Mouse (Mus musculus) adipocyte (in vitro differentiated cells): ENCODE results near the gene Rbm20.

Experiments
- DNase-seq: peaks from one replicate; pipeline ENCODE4 v3.0.0-alpha.2; 2016; ENCODE audit warnings: low spot score

The Rbm20 gene

GRCm38 (mm10) chr19:53815714-53816113, 138.6 kb downstream of the Rbm20 start:
- DNase-seq: no peak

DNA sequence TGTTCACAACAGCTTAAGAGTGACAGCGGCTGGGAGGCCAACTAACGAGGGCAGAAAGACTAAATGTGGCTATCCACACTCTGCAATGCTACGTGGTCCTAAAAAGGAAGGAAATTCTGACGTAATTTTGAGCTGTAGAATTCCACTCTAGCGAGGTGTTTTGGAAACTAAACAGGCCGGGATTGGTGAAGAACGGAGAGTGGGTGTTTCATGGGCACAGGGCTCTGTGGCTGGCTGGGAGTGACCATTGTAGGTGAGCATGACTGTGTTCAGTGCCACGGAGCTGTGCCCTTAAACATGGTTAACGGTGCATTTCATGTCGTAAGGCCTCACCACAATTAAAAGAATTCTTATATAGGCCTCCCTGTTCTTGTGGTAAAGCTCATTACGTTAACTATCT, 139.1 kb downstream of the Rbm20 start:
- no peak for DNase-seq

DNA sequence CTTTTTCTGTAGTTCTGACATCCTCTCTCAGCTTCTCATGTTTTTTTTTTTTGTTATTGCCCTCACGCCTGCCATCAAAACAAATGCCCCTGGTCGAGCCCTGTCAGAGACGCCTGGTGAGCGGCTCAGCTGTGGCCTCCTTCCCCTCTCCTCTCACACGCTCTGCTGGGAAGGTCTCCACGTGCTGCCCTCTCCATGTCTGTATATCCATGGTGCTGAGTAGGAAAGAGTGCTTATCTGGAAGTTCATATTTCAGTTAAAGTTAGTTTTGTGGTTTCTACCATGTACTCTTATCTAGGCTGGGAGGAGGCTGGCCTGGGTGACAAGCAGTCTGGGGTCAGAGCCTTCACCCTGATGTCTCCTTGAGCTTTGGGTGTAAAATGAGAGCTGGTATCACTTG, 142.2 kb downstream of the Rbm20 start:
- no peak for DNase-seq

GRCm38 (mm10) chr19:53821241-53822120, 144.4 kb downstream of the Rbm20 start:
- no peak for DNase-seq

DNA sequence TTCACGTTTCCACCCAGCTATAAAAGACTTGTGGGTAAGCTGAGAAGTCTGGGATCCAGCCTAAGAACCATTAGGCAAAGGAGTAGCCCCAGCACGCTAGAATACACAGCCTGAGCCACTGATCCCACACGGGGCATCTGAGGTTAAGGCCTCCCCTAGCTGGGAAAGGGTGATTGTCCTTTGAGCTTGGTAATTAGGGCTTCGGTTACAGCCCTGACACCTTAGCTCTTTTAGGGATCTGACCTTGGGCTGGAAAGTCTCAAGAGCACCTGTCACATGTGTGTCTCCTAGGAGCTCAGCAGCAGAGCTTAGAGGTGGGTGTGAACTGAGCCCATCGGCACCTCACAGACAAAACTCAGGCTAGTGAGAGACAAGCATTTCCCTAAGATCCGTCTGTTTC, 146.7 kb downstream of the Rbm20 start:
- no peak for DNase-seq

GRCm38 (mm10) chr19:53824872-53825680, 148.0 kb downstream of the Rbm20 start:
- DNase-seq: no peak

GRCm38 (mm10) chr19:53829990-53830389, 152.9 kb downstream of the Rbm20 start:
- no peak for DNase-seq

- DNase-seq: peak; percentile 57
Observed at GRCm38 (mm10) chr19:53830407-53831163, 153.5 kb downstream of the Rbm20 start.

- no peak for DNase-seq
Observed at GRCm38 (mm10) chr19:53831164-53831448, 154.0 kb downstream of the Rbm20 start.

DNA sequence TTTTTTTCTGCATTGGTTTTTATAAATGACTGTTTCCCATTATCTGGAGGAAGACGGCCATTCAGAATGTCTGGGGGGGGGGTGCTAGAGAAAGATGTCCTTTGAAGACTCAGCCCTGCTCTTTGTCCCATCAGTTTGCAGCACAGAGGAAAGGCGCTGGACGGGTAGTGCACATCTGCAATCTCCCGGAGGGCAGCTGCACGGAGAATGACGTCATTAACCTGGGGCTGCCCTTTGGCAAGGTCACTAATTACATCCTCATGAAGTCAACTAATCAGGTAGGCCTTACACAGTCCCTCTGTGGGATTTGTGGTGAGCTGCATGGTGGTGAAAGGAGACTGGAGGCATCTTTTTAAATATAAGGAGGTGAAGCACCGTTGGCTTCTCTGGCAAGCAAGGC, 155.4 kb downstream of the Rbm20 start:
- DNase-seq: no peak

- no peak for DNase-seq
Observed at GRCm38 (mm10) chr19:53833745-53834369, 156.8 kb downstream of the Rbm20 start.

DNA sequence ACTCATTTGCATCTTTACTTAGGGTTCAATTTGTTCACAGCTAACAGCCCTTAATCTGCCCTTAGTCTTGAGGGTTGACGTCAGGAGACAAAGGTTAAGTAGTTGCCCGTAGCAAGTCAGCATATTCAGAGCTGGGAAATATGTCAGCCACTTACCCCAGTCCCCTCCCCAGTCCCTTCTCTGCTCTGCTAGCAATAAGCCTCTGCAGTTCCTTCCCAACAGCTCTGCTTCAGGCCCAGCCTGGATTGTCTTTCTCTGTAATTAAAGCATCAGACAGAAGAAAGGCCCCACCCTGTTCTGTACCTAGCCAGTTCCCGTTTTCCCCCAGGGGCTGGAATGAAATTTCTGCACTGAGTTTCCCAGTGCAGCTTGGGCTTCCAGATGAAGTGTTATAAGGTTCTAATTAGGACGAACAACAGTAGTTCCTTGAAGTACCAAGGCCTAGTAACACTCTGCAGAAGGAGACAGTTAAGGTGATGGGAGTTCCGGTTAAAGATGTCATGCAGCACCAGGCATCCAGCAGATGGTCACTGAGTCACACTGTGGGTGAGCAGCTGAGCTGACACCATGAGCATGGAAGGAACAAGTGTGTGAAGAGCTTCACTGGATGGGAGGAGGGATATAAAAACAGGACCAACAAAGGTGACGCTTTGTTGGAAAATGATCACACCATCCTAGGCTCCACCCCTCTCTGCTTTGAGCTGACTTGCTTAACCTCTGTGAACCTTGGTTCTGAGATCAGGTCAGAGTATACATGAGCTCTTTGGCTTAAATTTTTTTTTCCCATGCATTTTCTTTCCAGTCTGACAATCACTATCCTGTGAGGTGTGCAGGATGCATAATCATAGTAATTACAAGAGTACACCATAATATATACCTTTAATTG, 159.7 kb downstream of the Rbm20 start:
- no peak for DNase-seq

GRCm38 (mm10) chr19:53838850-53839249, 161.7 kb downstream of the Rbm20 start:
- DNase-seq: peak; percentile 44

DNA sequence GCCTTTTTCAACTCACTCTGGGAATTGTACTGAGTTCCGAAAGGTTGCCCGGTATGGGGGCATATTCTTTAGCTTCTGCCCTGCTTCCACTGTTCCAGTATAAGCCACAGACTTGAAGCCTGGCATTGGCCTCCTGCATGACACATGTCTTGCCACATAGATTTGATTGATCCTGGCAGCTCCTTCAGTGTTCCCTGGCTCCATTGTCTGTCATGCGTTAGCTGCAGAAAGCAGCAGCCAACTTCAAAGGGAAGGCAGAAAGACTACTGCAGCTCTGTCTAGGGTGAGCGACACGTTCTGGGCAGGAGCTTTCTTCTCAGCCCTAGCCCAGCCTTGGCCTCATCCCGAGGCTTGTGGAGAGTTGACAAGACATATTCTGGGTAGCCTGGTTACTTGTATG, 162.7 kb downstream of the Rbm20 start:
- peak; percentile 69 for DNase-seq

- DNase-seq: no peak
Observed at GRCm38 (mm10) chr19:53841915-53842314, 164.8 kb downstream of the Rbm20 start.

DNA sequence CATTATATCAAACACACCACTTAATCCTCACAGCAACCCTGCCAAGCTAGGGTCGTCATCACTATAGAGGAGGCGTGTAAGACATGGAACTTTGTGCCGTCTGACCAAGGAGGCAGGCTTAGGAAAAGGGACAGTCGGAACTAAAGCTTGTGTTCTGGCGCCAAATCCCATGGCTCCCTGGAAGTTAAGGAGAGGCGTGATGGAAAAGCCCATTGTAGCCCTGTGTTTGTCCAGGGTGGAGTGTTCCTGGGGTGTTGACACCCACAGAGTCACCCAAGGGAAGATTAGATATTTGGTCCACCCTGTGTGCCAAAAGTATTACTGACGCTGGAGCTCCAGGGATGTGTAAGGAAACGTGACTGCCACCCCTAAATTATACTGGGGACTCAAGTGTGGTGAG, 166.9 kb downstream of the Rbm20 start:
- no peak for DNase-seq

DNA sequence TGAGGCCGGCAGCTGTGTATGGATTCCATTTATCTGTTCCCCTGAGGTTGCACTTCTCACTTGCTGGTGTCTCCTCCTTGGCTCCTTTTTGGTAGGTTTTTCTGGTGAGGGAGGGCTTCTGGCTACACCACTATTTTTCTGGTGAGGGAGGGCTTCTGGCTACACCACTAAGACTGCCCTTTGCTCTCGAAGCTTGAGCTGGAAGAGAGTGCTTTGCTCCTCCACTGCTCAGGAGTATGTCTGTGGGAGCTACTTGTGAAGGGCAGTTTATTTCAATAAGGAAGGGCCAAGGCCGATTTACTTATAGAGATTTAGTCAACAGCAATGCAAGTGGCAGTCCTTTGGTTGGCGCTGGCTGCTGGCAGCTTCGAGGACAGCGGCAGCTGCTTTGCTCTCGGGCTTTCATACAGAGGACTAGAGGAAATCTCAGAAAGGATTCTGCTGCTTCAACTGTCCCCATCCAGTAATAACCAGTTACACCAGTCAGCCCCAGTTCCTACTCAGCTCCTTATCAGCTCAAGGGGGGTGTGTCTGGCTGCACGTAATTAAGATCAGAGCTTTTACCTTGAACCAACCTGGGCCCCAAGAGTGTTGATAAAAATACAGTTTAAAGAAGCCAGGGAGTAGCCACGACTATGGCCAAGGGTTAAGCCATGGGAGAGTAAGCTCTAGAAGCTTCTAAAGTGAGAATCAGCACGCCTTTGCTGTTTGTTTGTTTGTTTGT, 171.3 kb downstream of the Rbm20 start:
- DNase-seq: no peak

DNA sequence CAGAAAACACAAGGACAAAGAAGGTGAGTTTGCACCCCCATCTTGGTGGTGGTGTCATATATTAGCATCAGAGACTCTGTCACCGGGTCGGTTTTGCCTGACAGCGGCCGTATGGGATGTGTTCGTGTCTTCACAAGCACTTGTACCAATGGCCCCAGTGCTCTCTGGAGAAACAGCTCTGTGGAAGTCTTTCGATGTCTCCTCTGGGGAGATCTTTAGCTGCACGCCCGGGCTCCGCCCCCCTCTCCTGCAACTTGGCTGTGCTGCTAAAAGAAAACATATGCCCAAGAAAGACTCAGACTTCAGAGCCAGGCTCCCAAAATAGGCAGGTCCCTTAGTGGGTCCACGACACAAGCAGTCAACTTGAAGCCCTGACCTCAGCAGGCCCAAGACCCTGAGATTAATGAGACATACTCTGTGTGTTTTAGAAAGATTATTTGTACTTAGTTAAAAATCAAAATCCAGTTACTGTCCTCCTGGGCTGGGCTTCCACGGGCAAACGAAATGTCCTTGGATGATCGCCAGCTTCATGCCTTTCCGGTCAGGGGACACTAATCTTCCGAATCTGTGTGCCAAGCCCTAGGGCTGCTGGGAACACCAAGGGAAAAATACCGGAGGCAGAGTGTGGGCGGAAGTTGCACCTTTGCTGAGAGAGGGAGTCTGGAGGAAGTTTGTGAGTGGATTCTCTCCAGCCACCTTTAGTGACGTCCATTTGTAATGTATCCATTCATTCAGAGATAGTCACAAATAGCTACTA, 173.2 kb downstream of the Rbm20 start:
- DNase-seq: peak; percentile 97

GRCm38 (mm10) chr19:53851352-53851751, 174.2 kb downstream of the Rbm20 start:
- no peak for DNase-seq
